Mouse (Mus musculus): ENCODE data around the gene Tmtc2. TPM values are rescaled to one million over a fixed set of nuclear protein-coding genes. Genes with fewer than 3 reads are reported as not detected.

Tmtc2 gene
- total and polyA plus RNA-seq, 2 experiments from 2014 or later, result 1.5 to 4.5 TPM

- H3K27ac ChIP-seq (ENCODE audit: low read depth), result no peak overlapping the region
- DNase-seq (ENCODE audit: low spot score), result no peak
- no peak overlapping the region for H3K9ac ChIP-seq (replicated peaks; ENCODE audit: low read depth, low read length)
- TF ChIP-seq CTCF (IDR thresholded peaks at IDR 0.05; ENCODE audit: low read depth) (no peak), EP300 (IDR thresholded peaks at IDR 0.05; ENCODE audit: low read depth) (no peak)
- H3K4me2 ChIP-seq (ENCODE audit: low read depth, low read length), result no peak overlapping the region
- no peaks in the 10 kb centered on the region for H3K27me3 ChIP-seq (ENCODE audit: control insufficient read depth, insufficient read depth, low read length)
- no peaks in the 10 kb centered on the region for H3K36me3 ChIP-seq (replicated peaks; ENCODE audit: control insufficient read depth, insufficient read depth, low read length)
- 86% methylated on average over 4 of the region's 4 CpGs for WGBS
- H3K9me3 ChIP-seq (replicated peaks; ENCODE audit: control insufficient read depth, low read length), result no peaks in the 10 kb centered on the region
- no peak for ATAC-seq (ENCODE audit: insufficient read depth, low read depth)
- H3K4me3 ChIP-seq (ENCODE audit: low read depth, low read length), result no peak overlapping the region
- no peaks in the 10 kb centered on the region for H3K4me1 ChIP-seq (ENCODE audit: control insufficient read depth, insufficient read depth)
Observed at GRCm38 (mm10) chr10:105561548-105561947, 12.7 kb downstream of the Tmtc2 start.

- no peak for ATAC-seq (ENCODE audit: insufficient read depth, low read depth)
- Histone ChIP-seq H3K27me3 (ENCODE audit: control insufficient read depth, insufficient read depth, low read length) (no peaks in the 10 kb centered on the region), H3K36me3 (replicated peaks; ENCODE audit: control insufficient read depth, insufficient read depth, low read length) (no peaks in the 10 kb centered on the region), H3K4me3 (ENCODE audit: low read depth, low read length) (no peak overlapping the region), H3K9ac (replicated peaks; ENCODE audit: low read depth, low read length) (no peak overlapping the region), H3K4me1 (ENCODE audit: control insufficient read depth, insufficient read depth) (no peaks in the 10 kb centered on the region), H3K27ac (ENCODE audit: low read depth) (no peak overlapping the region), H3K9me3 (replicated peaks; ENCODE audit: control insufficient read depth, low read length) (no peaks in the 10 kb centered on the region), H3K4me2 (ENCODE audit: low read depth, low read length) (no peak overlapping the region)
- TF ChIP-seq EP300 (IDR thresholded peaks at IDR 0.05; ENCODE audit: low read depth), result no peak
- no peak for TF ChIP-seq CTCF (IDR thresholded peaks at IDR 0.05; ENCODE audit: low read depth)
- DNase-seq (ENCODE audit: low spot score), result no peak
- WGBS, result 69% methylated on average over 5 of the region's 5 CpGs
Observed at GRCm38 (mm10) chr10:105557581-105557980, 16.7 kb downstream of the Tmtc2 start.

GRCm38 (mm10) chr10:105556890-105557572 is 17.2 kb downstream of the Tmtc2 start:
- Histone ChIP-seq H3K9me3 (replicated peaks; ENCODE audit: control insufficient read depth, low read length) (no peaks in the 10 kb centered on the region), H3K27me3 (ENCODE audit: control insufficient read depth, insufficient read depth, low read length) (no peaks in the 10 kb centered on the region), H3K27ac (ENCODE audit: low read depth) (no peak overlapping the region), H3K4me3 (ENCODE audit: low read depth, low read length) (no peak overlapping the region), H3K9ac (replicated peaks; ENCODE audit: low read depth, low read length) (no peak overlapping the region), H3K36me3 (replicated peaks; ENCODE audit: control insufficient read depth, insufficient read depth, low read length) (no peaks in the 10 kb centered on the region), H3K4me2 (ENCODE audit: low read depth, low read length) (no peak overlapping the region), H3K4me1 (ENCODE audit: control insufficient read depth, insufficient read depth) (no peaks in the 10 kb centered on the region)
- WGBS, result 57% methylated on average over 6 of the region's 6 CpGs
- no peak for TF ChIP-seq EP300 (IDR thresholded peaks at IDR 0.05; ENCODE audit: low read depth)
- TF ChIP-seq CTCF (IDR thresholded peaks at IDR 0.05; ENCODE audit: low read depth), result no peak
- no peak for DNase-seq (ENCODE audit: low spot score)
- no peak for ATAC-seq (ENCODE audit: insufficient read depth, low read depth)

GRCm38 (mm10) chr10:105554153-105554552 is 20.1 kb downstream of the Tmtc2 start:
- H3K27me3 ChIP-seq (ENCODE audit: control insufficient read depth, insufficient read depth, low read length), result no peaks in the 10 kb centered on the region
- H3K4me1 ChIP-seq (ENCODE audit: control insufficient read depth, insufficient read depth), result no peaks in the 10 kb centered on the region
- no peak overlapping the region for H3K27ac ChIP-seq (ENCODE audit: low read depth)
- H3K4me3 ChIP-seq (ENCODE audit: low read depth, low read length), result no peak overlapping the region
- H3K36me3 ChIP-seq (replicated peaks; ENCODE audit: control insufficient read depth, insufficient read depth, low read length), result no peaks in the 10 kb centered on the region
- TF ChIP-seq CTCF (IDR thresholded peaks at IDR 0.05; ENCODE audit: low read depth) (no peak), EP300 (IDR thresholded peaks at IDR 0.05; ENCODE audit: low read depth) (no peak)
- no peaks in the 10 kb centered on the region for H3K9me3 ChIP-seq (replicated peaks; ENCODE audit: control insufficient read depth, low read length)
- WGBS, result 56% methylated on average over 2 of the region's 2 CpGs
- no peak overlapping the region for H3K4me2 ChIP-seq (ENCODE audit: low read depth, low read length)
- DNase-seq (ENCODE audit: low spot score), result no peak
- no peak for ATAC-seq (ENCODE audit: insufficient read depth, low read depth)
- H3K9ac ChIP-seq (replicated peaks; ENCODE audit: low read depth, low read length), result no peak overlapping the region

GRCm38 (mm10) chr10:105548040-105548439 is 26.2 kb downstream of the Tmtc2 start:
- ATAC-seq (ENCODE audit: insufficient read depth, low read depth) (no peak), DNase-seq (ENCODE audit: low spot score) (no peak)
- H3K4me1 ChIP-seq (ENCODE audit: control insufficient read depth, insufficient read depth), result no peaks in the 10 kb centered on the region
- no peaks in the 10 kb centered on the region for H3K9me3 ChIP-seq (replicated peaks; ENCODE audit: control insufficient read depth, low read length)
- H3K36me3 ChIP-seq (replicated peaks; ENCODE audit: control insufficient read depth, insufficient read depth, low read length), result no peaks in the 10 kb centered on the region
- no peak overlapping the region for H3K9ac ChIP-seq (replicated peaks; ENCODE audit: low read depth, low read length)
- no peak overlapping the region for H3K4me3 ChIP-seq (ENCODE audit: low read depth, low read length)
- TF ChIP-seq CTCF (IDR thresholded peaks at IDR 0.05; ENCODE audit: low read depth) (no peak), EP300 (IDR thresholded peaks at IDR 0.05; ENCODE audit: low read depth) (no peak)
- no peak overlapping the region for H3K27ac ChIP-seq (ENCODE audit: low read depth)
- 78% methylated on average over 2 of the region's 2 CpGs for WGBS
- no peaks in the 10 kb centered on the region for H3K27me3 ChIP-seq (ENCODE audit: control insufficient read depth, insufficient read depth, low read length)
- no peak overlapping the region for H3K4me2 ChIP-seq (ENCODE audit: low read depth, low read length)
